Mouse (Mus musculus): ENCODE measurements around the gene Ier5l. TPM values are rescaled to one million over a fixed set of nuclear protein-coding genes. Genes with fewer than 3 reads are reported as not detected.

Ier5l gene
- 12.4 and 14.7 TPM in 2 replicates for polyA plus RNA-seq (2012; rRNA removed)

GRCm38 (mm10) chr2:30474039-30474438, at the start of gene Ier5l:
Gene Ier5l (minus strand): TSS chr2:30474219.

Other genes with a start within 250 kb of the Ier5l start
- 38.6 and 42.1 TPM in 2 replicates for gene Lrrc8a, start 236.5 kb downstream of the Ier5l start, polyA plus RNA-seq (2012; rRNA removed)
- gene Gm28035, start 233.7 kb downstream of the Ier5l start, polyA plus RNA-seq (2012; rRNA removed) = 11.1 and 11.5 TPM in 2 replicates
- 6.3 and 8.7 TPM in 2 replicates for gene Phyhd1, start 208.0 kb downstream of the Ier5l start, polyA plus RNA-seq (2012; rRNA removed)
- gene Gm28038, start 193.2 kb downstream of the Ier5l start, polyA plus RNA-seq (2012; rRNA removed) = not detected in 2 replicates
- 15.6 and 20.9 TPM in 2 replicates for gene Dolk, start 187.9 kb downstream of the Ier5l start, polyA plus RNA-seq (2012; rRNA removed)
- gene Nup188, start 187.8 kb downstream of the Ier5l start, polyA plus RNA-seq (2012; rRNA removed) = 28.8 and 31.0 TPM in 2 replicates
- gene Sh3glb2, start 114.9 kb downstream of the Ier5l start, polyA plus RNA-seq (2012; rRNA removed) = 246 and 269 TPM in 2 replicates
- gene Miga2, start 110.0 kb downstream of the Ier5l start, polyA plus RNA-seq (2012; rRNA removed) = 34.0 and 36.3 TPM in 2 replicates
- 97.8 and 171 TPM in 2 replicates for gene Dolpp1, start 82.0 kb downstream of the Ier5l start, polyA plus RNA-seq (2012; rRNA removed)
- 87.6 and 104 TPM in 2 replicates for gene Crat, start 58.4 kb downstream of the Ier5l start, polyA plus RNA-seq (2012; rRNA removed)
- gene Ptpa, start 58.2 kb downstream of the Ier5l start, polyA plus RNA-seq (2012; rRNA removed) = 118 and 128 TPM in 2 replicates
- 0.27 TPM in 1 of 2 replicates, not detected in the other for gene Cstad, start 120.8 kb upstream of the Ier5l start, polyA plus RNA-seq (2012; rRNA removed)